Mouse (Mus musculus): ENCODE measurements at regions not wholly inside any gene's neighbourhood (a gene's known extent, or its start where the extent isn't known, plus 50 kb on each side); places are given as distances from the start of the nearest gene placed in this dataset.

DNA sequence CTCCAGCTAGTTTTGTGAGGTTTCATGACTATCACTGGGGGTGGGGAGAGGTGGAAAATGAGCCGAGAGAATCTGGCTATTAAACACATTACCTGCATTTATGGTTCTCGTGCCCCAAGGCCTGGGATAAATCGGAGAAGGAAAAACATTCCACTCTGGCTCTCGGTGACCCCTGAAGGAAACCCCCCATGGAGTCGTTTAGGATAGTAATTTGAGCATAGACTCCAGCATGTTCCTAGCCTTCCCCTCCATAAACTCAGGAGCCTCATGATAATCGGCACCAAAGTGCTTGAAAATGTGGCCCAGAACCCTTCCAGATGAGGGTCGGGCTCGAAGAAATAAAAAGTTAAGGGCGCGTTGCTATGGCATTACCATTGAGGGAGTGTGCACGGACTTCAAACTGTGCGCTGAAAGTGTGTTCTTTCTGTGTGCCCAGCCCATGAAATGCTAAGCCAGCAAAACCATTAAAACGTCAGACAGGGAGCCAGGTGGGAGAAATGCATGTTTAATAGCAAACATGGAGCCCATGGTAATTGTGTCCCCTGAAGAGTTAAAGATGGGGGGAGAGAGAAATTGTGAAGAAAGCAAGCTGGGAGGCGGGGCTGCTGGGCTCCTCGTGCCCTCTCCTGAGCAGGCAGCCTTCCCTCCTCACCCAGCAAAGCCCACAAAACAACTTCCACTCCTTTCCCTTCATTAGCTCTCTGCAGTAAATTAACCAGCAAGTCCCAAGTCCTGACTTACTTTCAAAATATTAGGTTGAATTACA is 64.1 kb upstream of the Sall1 start:
- no peak for DNase-seq (ENCODE audit: low spot score in 2 of 2)

DNA sequence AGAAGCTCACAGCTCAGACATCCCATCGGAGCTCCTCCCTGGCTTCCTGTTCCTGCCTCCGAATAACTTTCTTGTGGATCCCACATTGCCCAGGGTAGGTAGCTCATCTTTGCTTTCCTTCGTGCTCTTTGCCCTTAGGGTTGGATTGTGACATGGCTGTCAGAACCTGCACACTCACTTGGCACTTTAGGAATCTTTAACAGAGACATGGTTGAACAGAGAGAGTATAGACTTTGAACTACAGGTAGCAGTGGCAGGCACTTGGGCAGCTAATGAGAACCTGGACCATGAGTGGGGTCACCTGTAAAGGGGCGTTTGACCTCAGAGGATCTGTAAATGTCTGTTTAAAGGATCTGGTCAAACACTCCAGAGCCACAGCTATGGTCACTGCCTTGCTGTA is 62.4 kb upstream of the Sall1 start:
- DNase-seq (ENCODE audit: low spot score in 2 of 2): no peak

DNA sequence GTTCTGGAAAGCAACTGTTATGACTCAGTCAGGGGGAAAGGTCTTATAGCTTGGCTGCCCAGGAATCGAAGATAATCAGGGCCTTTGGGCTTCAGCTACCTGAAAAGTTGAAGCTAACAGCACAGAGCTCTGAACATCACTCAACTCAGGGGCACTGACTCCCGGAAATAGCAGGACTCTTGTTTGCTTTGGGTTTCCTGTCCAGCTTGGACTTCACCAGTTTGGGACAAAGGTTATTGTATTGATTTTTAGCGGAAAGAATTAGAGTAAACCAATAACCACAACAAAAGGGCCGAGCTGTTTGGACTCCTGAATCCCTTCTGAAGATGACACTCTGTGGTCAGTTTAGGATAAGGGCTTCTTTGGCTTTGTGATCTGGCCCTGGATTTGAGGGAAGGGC is 53.4 kb upstream of the Sall1 start:
- DNase-seq (ENCODE audit: low spot score in 2 of 2): no peak
